Mouse (Mus musculus) forebrain, embryonic 11.5 days (tissue): ENCODE measurements at regions not wholly inside any gene's neighbourhood (a gene's known extent, or its start where the extent isn't known, plus 50 kb on each side); places are given as distances from the start of the nearest gene placed in this dataset.

ENCODE experiments used
- ATAC-seq: fragments of 200-750 bp; cut with Nextera tagmentation; replicated peaks from 2 replicates; pipeline ENCODE4 v1.8.0; 2017; ENCODE audit warnings: moderate TSS enrichment; ENCODE audit not compliant: low FRiP score
- DNase-seq: peaks from one replicate; pipeline ENCODE4 v3.0.0-alpha.2; 2017; ENCODE audit warnings: low spot score
- H3K27ac ChIP-seq: fragments of 300-500 bp; sonication (generic); 2 replicates; pipeline ENCODE4 v1.5.1; 2014; ENCODE audit warnings: low read depth, low read length
- H3K27me3 ChIP-seq: fragments of 300-500 bp; sonication (generic); 2 replicates; pipeline ENCODE4 v1.6.1; 2014; ENCODE audit warnings: mild to moderate bottlenecking, low read length, mixed read lengths; ENCODE audit not compliant: control insufficient read depth, insufficient read depth
- H3K36me3 ChIP-seq: fragments of 300-500 bp; sonication (generic); 2 replicates; pipeline ENCODE4 v1.6.1; 2014; ENCODE audit warnings: mild to moderate bottlenecking, low read length, moderate library complexity, mixed read lengths; ENCODE audit not compliant: control insufficient read depth, insufficient read depth
- H3K4me1 ChIP-seq: fragments of 300-500 bp; sonication (generic); replicated peaks from 2 replicates; pipeline ENCODE4 v1.6.1; 2014; ENCODE audit warnings: low read length, mixed read lengths; ENCODE audit not compliant: control insufficient read depth, insufficient read depth
- H3K4me2 ChIP-seq: fragments of 300-500 bp; sonication (generic); 2 replicates; pipeline ENCODE4 v1.6.1; 2014; ENCODE audit warnings: low read depth, mild to moderate bottlenecking, low read length, moderate library complexity, mixed read lengths; ENCODE audit not compliant: severe bottlenecking
- H3K4me3 ChIP-seq: fragments of 300-500 bp; sonication (generic); 2 replicates; pipeline ENCODE4 v1.5.1; 2014; ENCODE audit warnings: low read depth, low read length
- H3K9ac ChIP-seq: fragments of 300-500 bp; sonication (generic); 2 replicates; pipeline ENCODE4 v1.6.1; 2014; ENCODE audit warnings: low read length
- H3K9me3 ChIP-seq: fragments of 300-500 bp; sonication (generic); 2 replicates; pipeline ENCODE4 v1.6.1; 2016; ENCODE audit warnings: low read length, mixed read lengths; ENCODE audit not compliant: control insufficient read depth
- WGBS: fragments of 180-500 bp; shearing (Covaris S2); extraction: QIAGEN DNeasy Blood & Tissue Kit; methylation state at CpG from one replicate; pipeline ENCODE4 v1.1.7; 2014; 5-methylcytosine and 5-hydroxymethylcytosine counted together

- 68% methylated on average over 1 of the region's 1 CpGs for WGBS
- H3K9me3 ChIP-seq, result no peaks in the 10 kb centered on the region
- no peaks in the 10 kb centered on the region for H3K4me1 ChIP-seq
- ATAC-seq (0 out of 2 replicates have a peak, but pooled peaks have one; percentile 46), DNase-seq (no peak)
- no peak overlapping the region for H3K4me2 ChIP-seq
- H3K9ac ChIP-seq, result no peak overlapping the region
- H3K4me3 ChIP-seq, result no peak overlapping the region
- no peak overlapping the region for H3K27ac ChIP-seq
- H3K27me3 ChIP-seq, result no peaks in the 10 kb centered on the region
- H3K36me3 ChIP-seq, result no peaks in the 10 kb centered on the region
Observed at GRCm38 (mm10) chr11:16080811-16081351, 176.6 kb upstream of the Vstm2a start.

DNA sequence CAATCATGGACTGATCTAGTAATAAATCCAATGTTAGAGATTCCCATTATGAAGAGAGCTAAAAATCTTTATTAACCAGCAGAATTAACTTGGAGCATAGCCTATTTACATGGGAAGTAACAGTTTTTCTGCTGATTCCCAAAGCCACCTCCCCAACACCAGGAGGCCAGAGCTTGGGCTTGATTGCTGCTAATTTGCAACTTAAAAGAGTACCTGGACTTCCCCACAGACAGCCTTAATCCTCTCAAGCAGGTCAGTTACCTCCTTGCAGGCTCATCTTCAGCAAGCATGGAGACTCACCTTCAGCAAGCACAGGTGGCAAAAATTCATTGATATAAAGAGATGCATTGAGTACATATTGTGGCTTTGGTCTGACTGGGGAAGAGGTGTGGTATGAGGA lies 143.7 kb upstream of the Vstm2a start:
- no peak overlapping the region for H3K4me3 ChIP-seq
- DNase-seq, result no peak
- no peaks in the 10 kb centered on the region for H3K27me3 ChIP-seq
- ATAC-seq, result no peak
- no peaks in the 10 kb centered on the region for H3K4me1 ChIP-seq
- no peak overlapping the region for H3K9ac ChIP-seq
- no peaks in the 10 kb centered on the region for H3K9me3 ChIP-seq
- H3K4me2 ChIP-seq, result no peak overlapping the region
- no peak overlapping the region for H3K27ac ChIP-seq
- H3K36me3 ChIP-seq, result no peaks in the 10 kb centered on the region
